Mouse (Mus musculus) heart, adult 2 months (tissue): ENCODE results near the gene Alpk3. TPM values are rescaled to one million over a fixed set of nuclear protein-coding genes. Genes with fewer than 3 reads are reported as not detected.
A peak's percentile ranks its signal among the peaks of the same experiment; 100 is the strongest.

Experiments used
- DNase-seq, 2 experiments: peaks; one replicate each; pipeline ENCODE4 v3.0.0; 2021
- H3K27ac ChIP-seq: fragments of 200-600 bp; 2 replicates; pipeline ENCODE4 v1.8.1; 2022
- H3K27me3 ChIP-seq: fragments of 200-500 bp; 2 replicates; pipeline ENCODE4 v1.6.1; 2012; ENCODE audit warnings: mild to moderate bottlenecking, low read length, inconsistent platforms, mixed read lengths; ENCODE audit not compliant: control insufficient read depth, insufficient read depth
- H3K36me3 ChIP-seq: fragments of 200-500 bp; 2 replicates; pipeline ENCODE4 v1.6.1; 2012; ENCODE audit warnings: low read length, inconsistent platforms; ENCODE audit not compliant: control insufficient read depth, insufficient read depth
- H3K4me1 ChIP-seq: fragments of 200-500 bp; 2 replicates; pipeline ENCODE4 v1.6.1; 2011; ENCODE audit warnings: low read length; ENCODE audit not compliant: control insufficient read depth, insufficient read depth
- H3K4me3 ChIP-seq: fragments of 200-600 bp; 2 replicates; pipeline ENCODE4 v1.8.1; 2022
- H3K79me2 ChIP-seq: fragments of 200-500 bp; replicated peaks from 2 replicates; pipeline ENCODE4 v1.6.1; 2012; ENCODE audit warnings: mild to moderate bottlenecking, inconsistent platforms, low read length, moderate library complexity, mixed read lengths; ENCODE audit not compliant: control insufficient read depth, insufficient read depth
- H3K9ac ChIP-seq: fragments of 200-500 bp; 2 replicates; pipeline ENCODE4 v1.6.1; 2012; ENCODE audit warnings: low read depth, mild to moderate bottlenecking, control low read depth, inconsistent platforms, low read length, mixed read lengths
- CTCF ChIP-seq: fragments of 200-600 bp; IDR thresholded peaks from 2 replicates; pipeline ENCODE4 v1.8.1; 2022; ENCODE audit warnings: antibody characterized with exemption, mild to moderate bottlenecking, moderate library complexity
- EP300 ChIP-seq: fragments of 200-500 bp; IDR thresholded peaks from 2 replicates; pipeline ENCODE4 v1.6.1; 2011; ENCODE audit warnings: low read depth, low read length, control low read depth; ENCODE audit not compliant: insufficient read depth
- POLR2A ChIP-seq: fragments of 200-500 bp; IDR thresholded peaks from 2 replicates; pipeline ENCODE4 v1.6.1; 2011; ENCODE audit warnings: mild to moderate bottlenecking, low read depth, low read length, control low read depth; ENCODE audit not compliant: insufficient read depth
- WGBS: fragments of 180-500 bp; shearing (Covaris S2); methylation state at CpG from one replicate; pipeline ENCODE4 v1.1.7; 2018; 5-methylcytosine and 5-hydroxymethylcytosine counted together
- intact Hi-C: fragments of 180-260 bp; cut with DNase I; formaldehyde crosslinking; loops from one replicate; pipeline ENCODE4 v1.15.1; 2025
- polyA plus RNA-seq: library from polyadenylated mRNA; depleted of rRNA; stranded (reverse); fragments of >200 nt; gene quantifications from 2 replicates; pipeline ENCODE4 v1.2.3, GENCODE M21; 2012
- total RNA-seq, 2 experiments: library from RNA; stranded (reverse); gene quantifications; 2 replicates each; pipeline ENCODE4 v1.2.3; 2021

Gene Alpk3
- total and polyA plus RNA-seq, 3 experiments, result 32.3 to 137 (median 117) TPM

GRCm38 (mm10) chr7:81024651-81025050 lies 32.7 kb upstream of the Alpk3 start:
- Histone ChIP-seq H3K4me1 (0 out of 2 replicates have a peak, but pooled peaks cover 1% of the 10 kb centered on the region), H3K79me2 (peaks cover 4% of the 10 kb centered on the region; the same call in 1 of the 2 replicates), H3K36me3 (peaks cover 5% of the 10 kb centered on the region), H3K27ac (no peak overlapping the region), H3K9ac (no peak overlapping the region), H3K4me3 (no peak overlapping the region), H3K27me3 (no peaks in the 10 kb centered on the region)
- WGBS, result 96% methylated on average over 9 of the region's 9 CpGs
- no peak for DNase-seq
- TF ChIP-seq EP300 (no peak), POLR2A (no peak), CTCF (no peak)
- intact Hi-C loops, result loop anchor here (5.0 kb wide), 1 partner anchor 137 kb away; no protein-coding TSS in a partner anchor

DNA sequence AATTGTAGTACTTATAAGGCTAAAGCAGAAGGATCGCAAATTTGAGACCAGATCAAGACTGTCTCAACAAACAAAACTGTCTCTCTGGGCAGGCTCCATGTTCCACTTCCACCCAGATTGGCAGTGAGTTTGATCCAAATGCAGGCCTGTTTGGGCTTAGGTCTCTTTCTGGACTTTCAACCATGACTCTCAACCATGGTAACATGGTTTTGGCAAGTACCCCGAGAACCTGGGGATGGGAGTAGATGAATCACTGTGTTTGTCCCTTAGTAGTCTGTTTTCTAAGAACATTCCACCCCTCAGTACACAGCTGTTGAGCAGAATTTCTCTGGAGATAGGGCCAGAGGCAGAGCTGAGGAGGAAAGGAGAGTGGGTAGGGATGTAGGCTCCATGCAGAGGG lies 31.6 kb upstream of the Alpk3 start:
- no peak overlapping the region for H3K27ac ChIP-seq
- no peaks in the 10 kb centered on the region for H3K27me3 ChIP-seq
- H3K36me3 ChIP-seq, result peaks cover 8% of the 10 kb centered on the region
- WGBS, result 82% methylated on average over 2 of the region's 2 CpGs
- peaks cover 4% of the 10 kb centered on the region; the same call in 1 of the 2 replicates for H3K79me2 ChIP-seq
- intact Hi-C loops, result loop anchor here (5.0 kb wide), 1 partner anchor 138 kb away; no protein-coding TSS in a partner anchor
- no peak overlapping the region for H3K9ac ChIP-seq
- TF ChIP-seq EP300 (no peak), CTCF (no peak), POLR2A (no peak)
- 0 out of 2 replicates have a peak, but pooled peaks cover 1% of the 10 kb centered on the region for H3K4me1 ChIP-seq
- no peak for DNase-seq
- H3K4me3 ChIP-seq, result no peak overlapping the region

GRCm38 (mm10) chr7:81039711-81040110 lies 17.7 kb upstream of the Alpk3 start:
- H3K4me1 ChIP-seq, result no peaks in the 10 kb centered on the region
- TF ChIP-seq POLR2A (no peak), CTCF (no peak), EP300 (no peak)

GRCm38 (mm10) chr7:81043023-81043620 lies 14.3 kb upstream of the Alpk3 start:
- intact Hi-C loops, result no loop called here
- H3K9ac ChIP-seq, result no peak overlapping the region
- H3K79me2 ChIP-seq, result no peaks in the 10 kb centered on the region
- no peaks in the 10 kb centered on the region for H3K4me1 ChIP-seq
- H3K27ac ChIP-seq, result no peak overlapping the region
- H3K4me3 ChIP-seq, result no peak overlapping the region
- H3K36me3 ChIP-seq, result no peaks in the 10 kb centered on the region; the same call in 1 of the 2 replicates
- no peak for DNase-seq
- WGBS, result 82% methylated on average over 5 of the region's 5 CpGs
- H3K27me3 ChIP-seq, result no peaks in the 10 kb centered on the region
- TF ChIP-seq EP300 (no peak), CTCF (no peak), POLR2A (no peak)

More at GRCm38 (mm10) chr7:81039711-81040110, 17.7 kb upstream of the Alpk3 start:
- Histone ChIP-seq H3K4me3 (no peak overlapping the region), H3K36me3 (no peaks in the 10 kb centered on the region; the same call in 1 of the 2 replicates), H3K9ac (no peak overlapping the region), H3K79me2 (no peaks in the 10 kb centered on the region), H3K27ac (no peak overlapping the region), H3K27me3 (no peaks in the 10 kb centered on the region)
- DNase-seq, result no peak
- intact Hi-C loops, result loop anchor here (10.0 kb wide), 1 partner anchor 315 kb away; no protein-coding TSS in a partner anchor
- WGBS, result 57% methylated on average over 2 of the region's 2 CpGs

DNA sequence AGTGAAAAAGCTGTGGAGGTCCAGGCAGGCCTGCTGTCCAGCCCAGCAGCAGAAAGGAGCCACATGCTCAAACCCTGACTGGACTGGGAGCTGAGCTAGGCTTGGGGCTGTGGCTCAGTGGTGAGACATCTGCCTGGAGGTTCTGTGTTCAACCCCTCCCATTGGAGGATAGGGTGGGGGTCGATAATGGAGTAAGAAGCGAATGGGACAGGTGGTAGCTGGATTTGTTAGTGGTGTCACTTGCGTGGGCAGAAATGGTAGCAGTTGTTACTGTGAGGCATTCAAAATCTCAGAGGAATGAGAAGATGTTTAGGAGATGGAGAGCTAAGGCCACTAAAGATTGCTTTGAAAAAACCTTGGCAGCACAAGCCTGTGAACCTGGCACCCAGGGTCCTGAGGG lies 9.6 kb upstream of the Alpk3 start:
- no peaks in the 10 kb centered on the region for H3K79me2 ChIP-seq
- H3K27ac ChIP-seq, result no peak overlapping the region
- no peak for TF ChIP-seq CTCF
- no peak for TF ChIP-seq EP300
- TF ChIP-seq POLR2A, result no peak
- DNase-seq, result no peak
- no peaks in the 10 kb centered on the region for H3K27me3 ChIP-seq
- 84% methylated on average over 3 of the region's 3 CpGs for WGBS
- H3K36me3 ChIP-seq, result no peaks in the 10 kb centered on the region; the same call in 1 of the 2 replicates
- peaks cover 1% of the 10 kb centered on the region; the same call in 1 of the 2 replicates for H3K4me1 ChIP-seq
- H3K9ac ChIP-seq, result no peak overlapping the region
- H3K4me3 ChIP-seq, result no peak overlapping the region
- intact Hi-C loops, result no loop called here

GRCm38 (mm10) chr7:81048513-81048912 lies 8.9 kb upstream of the Alpk3 start:
- WGBS, result 74% methylated on average over 2 of the region's 2 CpGs
- H3K4me3 ChIP-seq, result no peak overlapping the region
- no peaks in the 10 kb centered on the region for H3K27me3 ChIP-seq
- TF ChIP-seq CTCF, result no peak
- no peak for TF ChIP-seq POLR2A
- TF ChIP-seq EP300, result no peak
- H3K4me1 ChIP-seq, result peaks cover 1% of the 10 kb centered on the region; the same call in 1 of the 2 replicates
- H3K36me3 ChIP-seq, result no peaks in the 10 kb centered on the region; the same call in 1 of the 2 replicates
- intact Hi-C loops, result no loop called here
- no peak overlapping the region for H3K9ac ChIP-seq
- peak in 1 of 2 experiments; percentile 48 for DNase-seq
- H3K27ac ChIP-seq, result no peak overlapping the region
- no peaks in the 10 kb centered on the region for H3K79me2 ChIP-seq
